Mouse (Mus musculus): ENCODE measurements around the gene Neurl4. TPM values are rescaled to one million over a fixed set of nuclear protein-coding genes. Genes with fewer than 3 reads are reported as not detected.
A peak's percentile ranks its signal among the peaks of the same experiment; 100 is the strongest.

Gene Neurl4
- polyA plus RNA-seq, 2 experiments: 2.5 to 20.5 TPM

DNA sequence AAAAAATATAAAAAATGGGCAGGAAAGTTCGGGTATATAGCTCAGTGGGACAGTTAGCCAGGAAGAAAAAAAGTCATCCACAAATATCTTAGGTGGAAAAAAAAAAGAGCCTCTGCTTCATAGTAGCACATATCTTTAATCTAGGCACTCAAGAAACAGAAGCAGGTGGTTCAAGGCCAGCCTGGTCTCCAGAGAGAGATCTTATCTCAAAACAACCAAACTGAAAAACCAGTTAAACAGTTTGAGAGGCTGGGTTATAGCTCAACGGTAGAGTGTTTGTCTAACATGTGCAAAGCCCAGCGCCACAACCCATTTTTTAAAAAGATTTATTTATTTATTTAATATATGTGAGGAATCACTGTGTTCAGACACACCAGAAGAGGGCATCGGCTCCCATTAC, 32.2 kb downstream of the Neurl4 start:
- Histone ChIP-seq H3K9me3 (ENCODE audit: control insufficient read depth, low read length) (no peaks in the 10 kb centered on the region), H3K27me3 (ENCODE audit: control insufficient read depth, insufficient read depth, low read length) (peaks cover 39% of the 10 kb centered on the region), H3K36me3 (replicated peaks; ENCODE audit: control insufficient read depth, insufficient read depth, low read depth) (no peaks in the 10 kb centered on the region), H3K4me2 (ENCODE audit: low read depth) (no peak overlapping the region), H3K27ac (no peak overlapping the region), H3K9ac (replicated peaks) (no peak overlapping the region), H3K4me3 (ENCODE audit: insufficient read depth in 1 of 2, low read depth in 2 of 2, low read length in 2 of 2) (no peak overlapping the region), H3K4me1 (replicated peaks; ENCODE audit: control insufficient read depth in 2 of 2, insufficient read depth in 2 of 2, low read length in 1 of 2) (peaks cover 10 to 12% of the 10 kb centered on the region in 2 experiments)
- DNase-seq (ENCODE audit: low read depth in 3 of 3, low spot score in 3 of 3) (no peak), ATAC-seq (ENCODE audit: insufficient read depth) (no peak)
- WGBS (ENCODE audit: insufficient replicate concordance): 53% methylated on average over 4 of the region's 4 CpGs
- TF ChIP-seq EP300 (IDR thresholded peaks at IDR 0.05; ENCODE audit: low read depth) (no peak), CTCF (IDR thresholded peaks at IDR 0.05; ENCODE audit: low read depth) (no peak)

DNA sequence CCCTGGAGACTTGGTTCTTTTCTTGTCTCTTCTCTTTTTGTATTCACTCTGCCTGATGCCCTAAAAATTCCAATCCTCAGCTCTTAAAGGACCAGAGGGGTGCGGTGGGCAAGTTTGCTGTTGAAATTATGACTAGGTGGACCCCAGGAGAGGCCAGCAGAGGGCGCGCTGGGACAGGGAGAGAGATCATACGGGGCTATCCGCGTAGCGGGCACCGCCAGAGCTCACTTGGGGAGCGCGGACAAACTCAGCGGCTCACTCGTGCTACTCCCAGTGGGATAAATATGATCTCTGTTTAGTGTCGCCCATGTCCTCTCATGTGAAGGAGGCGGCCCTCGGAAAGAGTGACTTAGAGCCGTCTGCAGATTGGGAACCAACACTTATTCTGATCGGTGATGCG, 33.3 kb downstream of the Neurl4 start:
- Histone ChIP-seq H3K9me3 (ENCODE audit: control insufficient read depth, low read length) (no peaks in the 10 kb centered on the region), H3K27ac (no peak overlapping the region), H3K4me3 (ENCODE audit: insufficient read depth in 1 of 2, low read depth in 2 of 2, low read length in 2 of 2) (peak overlapping the region; percentile 8 to 25; a peak in 2 of 4 replicates), H3K36me3 (replicated peaks; ENCODE audit: control insufficient read depth, insufficient read depth, low read depth) (no peaks in the 10 kb centered on the region), H3K9ac (replicated peaks) (no peak overlapping the region), H3K4me1 (replicated peaks; ENCODE audit: control insufficient read depth in 2 of 2, insufficient read depth in 2 of 2, low read length in 1 of 2) (peaks cover 10 to 12% of the 10 kb centered on the region in 2 experiments), H3K27me3 (ENCODE audit: control insufficient read depth, insufficient read depth, low read length) (peaks cover 50% of the 10 kb centered on the region), H3K4me2 (ENCODE audit: low read depth) (peak overlapping the region; percentile 73)
- peak; percentile 98 for TF ChIP-seq CTCF (IDR thresholded peaks at IDR 0.05; ENCODE audit: low read depth)
- TF ChIP-seq EP300 (IDR thresholded peaks at IDR 0.05; ENCODE audit: low read depth): no peak
- ATAC-seq (ENCODE audit: insufficient read depth) (peak; percentile 59), DNase-seq (ENCODE audit: low read depth in 3 of 3, low spot score in 3 of 3) (peak; percentile 67 to 80 (median 71))
- WGBS (ENCODE audit: insufficient replicate concordance): 2% methylated on average over 18 of the region's 18 CpGs

DNA sequence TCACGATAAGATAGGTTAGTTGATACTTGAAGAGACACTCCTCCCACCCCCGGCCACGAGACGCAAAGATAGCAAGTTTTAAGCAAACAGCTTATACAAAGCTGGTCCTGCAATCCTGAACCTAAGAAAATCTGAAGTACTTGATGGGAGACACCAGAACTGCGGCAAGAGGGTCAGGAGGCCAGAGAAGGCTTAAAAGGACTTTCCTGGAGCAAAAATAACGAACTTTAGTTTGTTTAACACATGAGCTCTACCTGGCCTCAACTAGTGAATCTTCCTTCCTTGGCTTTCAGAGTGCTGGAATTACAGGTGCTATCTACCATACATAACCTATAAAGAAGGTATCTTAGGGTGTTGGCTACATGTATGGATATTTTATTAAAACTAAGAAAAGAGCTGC, 33.8 kb downstream of the Neurl4 start:
- no peak for DNase-seq (ENCODE audit: low read depth in 3 of 3, low spot score in 3 of 3)
- Histone ChIP-seq H3K36me3 (replicated peaks; ENCODE audit: control insufficient read depth, insufficient read depth, low read depth) (no peaks in the 10 kb centered on the region), H3K4me3 (ENCODE audit: insufficient read depth in 1 of 2, low read depth in 2 of 2, low read length in 2 of 2) (peak overlapping the region in 1 of 2 experiments; percentile 25; a peak in 2 of 4 replicates), H3K4me1 (replicated peaks; ENCODE audit: control insufficient read depth in 2 of 2, insufficient read depth in 2 of 2, low read length in 1 of 2) (peaks cover 10 to 12% of the 10 kb centered on the region in 2 experiments), H3K9ac (replicated peaks) (no peak overlapping the region), H3K27me3 (ENCODE audit: control insufficient read depth, insufficient read depth, low read length) (peaks cover 53% of the 10 kb centered on the region), H3K4me2 (ENCODE audit: low read depth) (peak overlapping the region; percentile 73), H3K9me3 (ENCODE audit: control insufficient read depth, low read length) (no peaks in the 10 kb centered on the region), H3K27ac (no peak overlapping the region)
- WGBS (ENCODE audit: insufficient replicate concordance): 12% methylated on average over 6 of the region's 6 CpGs
- ATAC-seq (ENCODE audit: insufficient read depth): no peak
- TF ChIP-seq CTCF (IDR thresholded peaks at IDR 0.05; ENCODE audit: low read depth) (no peak), EP300 (IDR thresholded peaks at IDR 0.05; ENCODE audit: low read depth) (no peak)

DNA sequence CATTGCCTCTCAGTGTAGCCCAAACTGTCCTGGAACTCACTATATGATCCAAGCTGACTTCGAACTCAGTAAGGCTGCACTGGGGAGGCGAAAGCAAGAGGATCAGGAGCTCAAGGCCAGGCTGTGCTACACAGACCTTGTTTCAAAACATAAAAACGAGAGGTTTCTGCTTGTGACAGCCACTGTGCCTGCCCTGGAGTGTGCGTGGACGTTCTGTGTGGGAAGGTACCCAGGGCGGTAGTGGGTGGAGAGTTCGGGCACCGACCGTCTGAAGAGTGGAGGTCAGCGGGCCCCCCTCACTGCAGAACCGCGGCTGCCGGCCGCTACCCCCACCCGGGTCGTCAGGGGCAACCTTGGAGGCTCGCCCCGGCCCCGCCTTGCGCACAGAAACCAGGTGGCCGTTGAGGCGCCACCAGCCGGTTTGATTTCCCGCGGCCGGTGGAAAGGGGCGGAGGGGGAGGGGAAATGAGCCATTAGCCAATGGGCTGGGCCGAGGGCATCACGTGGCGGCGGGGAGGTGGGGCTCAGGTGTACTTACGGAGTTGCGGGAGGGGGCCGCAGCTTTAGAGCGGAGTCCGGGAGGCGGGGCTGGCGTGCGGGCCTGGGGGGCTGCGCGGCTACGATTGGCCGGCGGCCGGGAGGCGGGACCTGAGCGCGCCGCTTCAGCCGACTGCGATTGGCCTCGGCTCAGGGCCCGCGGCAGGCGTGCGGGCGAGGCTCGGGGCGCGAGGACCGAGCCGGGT, 34.4 kb downstream of the Neurl4 start, which contains the start of gene Ybx2:
Ybx2 (plus strand) TSS at position 660 of the 743 bp plus-strand sequence.
- peaks cover 53% of the 10 kb centered on the region for H3K27me3 ChIP-seq (ENCODE audit: control insufficient read depth, insufficient read depth, low read length)
- ATAC-seq (ENCODE audit: insufficient read depth) (peak; percentile 75), DNase-seq (ENCODE audit: low read depth in 3 of 3, low spot score in 3 of 3) (peak in 1 of 3 experiments; percentile 74)
- peaks cover 10 to 12% of the 10 kb centered on the region in 2 experiments for H3K4me1 ChIP-seq (replicated peaks; ENCODE audit: control insufficient read depth in 2 of 2, insufficient read depth in 2 of 2, low read length in 1 of 2)
- H3K36me3 ChIP-seq (replicated peaks; ENCODE audit: control insufficient read depth, insufficient read depth, low read depth): no peaks in the 10 kb centered on the region
- H3K9ac ChIP-seq (replicated peaks): peak within 1 kb of the TSS; percentile 39; the same call in 1 of the 2 replicates
- TF ChIP-seq CTCF (IDR thresholded peaks at IDR 0.05; ENCODE audit: low read depth) (0 out of 2 replicates have a peak, but pooled peaks have one; percentile 18), EP300 (IDR thresholded peaks at IDR 0.05; ENCODE audit: low read depth) (no peak)
- no peak within 1 kb of the TSS for H3K27ac ChIP-seq
- peak within 1 kb of the TSS; percentile 73 for H3K4me2 ChIP-seq (ENCODE audit: low read depth)
- H3K4me3 ChIP-seq (ENCODE audit: insufficient read depth in 1 of 2, low read depth in 2 of 2, low read length in 2 of 2): peak within 1 kb of the TSS; percentile 10 to 53
- H3K9me3 ChIP-seq (ENCODE audit: control insufficient read depth, low read length): no peaks in the 10 kb centered on the region
- 2% methylated on average over 61 of the region's 62 CpGs for WGBS (ENCODE audit: insufficient replicate concordance)

DNA sequence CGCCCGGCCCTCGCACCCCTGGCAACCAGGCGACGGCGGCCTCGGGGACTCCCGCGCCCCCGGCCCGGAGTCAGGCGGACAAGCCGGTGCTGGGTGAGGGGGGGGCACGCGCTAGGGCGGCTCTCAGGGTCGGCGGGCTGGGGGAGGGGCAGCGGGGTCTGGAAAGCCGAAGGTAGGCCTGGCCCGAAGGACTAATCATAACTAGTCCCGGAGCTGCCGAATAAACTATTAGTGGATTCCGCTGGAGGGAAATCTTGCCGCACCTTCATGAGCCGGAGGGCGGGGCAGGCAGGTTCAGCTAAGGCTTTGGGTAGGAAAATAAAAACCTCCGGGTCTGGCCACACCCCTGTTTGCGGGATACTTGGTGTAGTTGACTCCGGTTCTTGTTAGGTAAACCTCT, 35.3 kb downstream of the Neurl4 start:
- Histone ChIP-seq H3K9me3 (ENCODE audit: control insufficient read depth, low read length) (no peaks in the 10 kb centered on the region), H3K27ac (no peak overlapping the region), H3K4me3 (ENCODE audit: insufficient read depth in 1 of 2, low read depth in 2 of 2, low read length in 2 of 2) (peak overlapping the region in 1 of 2 experiments; percentile 53; a peak in 2 of 4 replicates), H3K9ac (replicated peaks) (no peak overlapping the region), H3K36me3 (replicated peaks; ENCODE audit: control insufficient read depth, insufficient read depth, low read depth) (no peaks in the 10 kb centered on the region), H3K4me1 (replicated peaks; ENCODE audit: control insufficient read depth in 2 of 2, insufficient read depth in 2 of 2, low read length in 1 of 2) (peaks cover 10 to 12% of the 10 kb centered on the region in 2 experiments), H3K4me2 (ENCODE audit: low read depth) (peak overlapping the region; percentile 73), H3K27me3 (ENCODE audit: control insufficient read depth, insufficient read depth, low read length) (peaks cover 53% of the 10 kb centered on the region)
- TF ChIP-seq CTCF (IDR thresholded peaks at IDR 0.05; ENCODE audit: low read depth) (no peak), EP300 (IDR thresholded peaks at IDR 0.05; ENCODE audit: low read depth) (no peak)
- ATAC-seq (ENCODE audit: insufficient read depth) (no peak), DNase-seq (ENCODE audit: low read depth in 3 of 3, low spot score in 3 of 3) (no peak)
- WGBS (ENCODE audit: insufficient replicate concordance): 5% methylated on average over 30 of the region's 30 CpGs

Data from liver, embryonic 14.5 days (tissue).